Mouse (Mus musculus) brain, embryonic 14.5 days (tissue): Measurements from ENCODE around the gene Kpna1.

ENCODE experiments used
- CTCF ChIP-seq: fragments of 200-500 bp; IDR thresholded peaks from 2 replicates; pipeline ENCODE4 v1.5.1; 2012; ENCODE audit warnings: inconsistent platforms, mild to moderate bottlenecking, moderate library complexity, borderline replicate concordance; ENCODE audit not compliant: insufficient read depth, insufficient read length; ENCODE audit errors: extremely low read depth
- POLR2A ChIP-seq: fragments of 200-500 bp; IDR thresholded peaks from 2 replicates; pipeline ENCODE4 v1.6.1; 2012; ENCODE audit warnings: mild to moderate bottlenecking, inconsistent platforms, borderline replicate concordance; ENCODE audit not compliant: poor library complexity, insufficient read depth, insufficient read length, severe bottlenecking; ENCODE audit errors: extremely low read depth

DNA sequence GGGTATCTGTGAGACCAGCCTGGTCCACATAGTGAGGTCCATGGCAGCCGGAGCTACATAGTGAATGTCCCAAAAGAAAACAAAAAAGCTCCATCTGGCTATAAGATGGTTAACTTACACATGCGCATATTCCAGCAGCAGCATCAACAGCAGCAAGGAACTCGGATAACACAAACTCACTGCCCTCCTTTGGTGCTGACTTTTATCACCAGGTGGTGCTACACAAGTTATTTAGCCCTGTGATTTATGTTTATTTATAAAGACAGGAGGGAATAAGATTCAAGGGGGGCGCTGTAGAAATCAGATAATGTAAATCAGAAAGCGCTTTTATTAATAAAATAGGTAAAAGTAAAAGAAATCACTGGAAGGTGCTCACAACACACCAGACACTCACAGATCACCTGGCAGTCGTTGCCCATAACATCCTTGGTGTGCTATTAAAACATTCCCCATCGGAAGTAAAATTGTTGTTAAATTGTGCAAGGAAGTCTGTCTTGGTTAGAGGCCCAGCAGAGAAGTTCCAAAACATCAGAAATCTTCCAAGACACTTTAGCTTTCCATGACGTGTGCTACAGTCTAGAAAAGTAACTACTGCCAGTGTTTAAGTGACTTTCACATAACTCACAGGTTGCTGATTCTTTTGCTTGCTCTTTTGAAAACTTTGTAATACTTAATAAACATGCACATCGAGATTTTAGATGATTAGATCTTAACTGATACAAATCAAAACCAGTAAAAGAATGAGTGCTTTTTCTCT is 91.4 kb downstream of the Kpna1 start:
- TF ChIP-seq CTCF (no peak), POLR2A (no peak)
